Mouse (Mus musculus): ENCODE measurements around the gene Acer3.

The Acer3 gene

DNA sequence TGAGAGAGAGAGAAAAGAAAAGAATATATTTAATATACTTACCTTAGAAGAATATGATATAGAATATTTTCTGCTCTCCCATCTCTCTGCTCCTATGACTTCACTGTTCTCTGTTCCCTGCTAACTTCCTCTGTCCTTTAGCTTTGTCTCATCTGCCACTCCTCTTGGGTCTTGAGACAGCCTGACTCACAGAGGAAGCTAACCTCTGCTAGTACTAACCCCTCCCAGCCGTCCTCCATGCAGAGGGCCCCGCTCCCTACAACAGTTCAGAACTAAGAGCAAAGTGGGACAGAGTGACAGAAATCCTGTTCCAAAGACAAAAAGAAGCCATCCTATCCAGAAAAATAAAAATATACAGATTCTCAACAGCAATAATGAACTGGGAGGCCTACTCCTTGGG, at the start of gene Acer3:
Gene Acer3 (minus strand): TSS at position 126 of the 400 bp plus-strand sequence.
- DNase-seq (ENCODE audit: extremely low spot score, low read depth, low spot score): no peak

DNA sequence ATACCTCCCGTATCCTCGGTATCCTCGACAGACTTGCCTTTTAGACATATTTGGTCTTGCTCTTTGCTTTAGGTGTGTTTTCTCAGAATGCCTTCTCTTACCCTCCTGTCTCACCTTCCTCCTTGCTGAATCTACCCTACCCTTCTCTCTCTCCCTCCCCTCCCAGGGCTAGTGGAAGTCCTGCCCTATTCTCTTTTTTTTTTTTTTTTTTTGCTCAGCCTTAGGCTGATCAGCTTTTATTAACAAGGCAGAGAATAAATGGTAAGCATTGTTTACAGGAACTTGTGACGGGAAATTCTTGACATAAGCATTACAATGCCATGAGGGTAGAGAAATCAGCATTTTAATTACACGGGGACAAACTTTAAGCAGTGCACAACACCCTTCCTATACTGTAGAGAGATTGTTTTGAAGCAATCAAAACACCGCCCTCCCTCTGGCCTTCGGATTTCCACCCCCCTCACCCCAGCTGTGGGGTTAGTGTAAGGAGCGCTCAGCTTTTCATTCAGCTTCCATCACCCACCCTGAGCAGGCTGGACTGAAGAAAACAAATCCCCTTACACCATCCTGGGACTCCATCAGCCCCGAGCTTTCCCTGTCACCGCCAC, 48.9 kb upstream of the Acer3 start:
- DNase-seq (ENCODE audit: extremely low spot score, low read depth, low spot score): no peak

DNA sequence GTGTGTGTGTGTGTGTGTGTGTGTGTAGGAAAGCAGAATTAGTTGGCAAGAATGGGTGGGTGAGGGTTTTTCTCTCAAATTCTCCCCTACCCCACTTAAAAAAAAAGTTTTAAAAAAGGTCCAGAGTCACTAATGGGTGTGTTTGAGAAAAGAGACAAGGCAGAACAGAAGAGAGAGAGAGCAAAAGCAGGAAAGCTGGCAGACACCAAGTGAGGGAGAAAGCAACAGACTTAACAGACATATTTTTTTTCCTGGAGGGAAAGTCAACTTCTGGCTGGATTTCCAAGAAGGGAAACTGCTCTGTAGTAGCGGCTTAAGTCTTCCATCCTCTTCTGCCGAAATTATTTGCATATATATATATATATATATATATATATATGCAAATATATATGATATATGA, 40.7 kb upstream of the Acer3 start:
- DNase-seq (ENCODE audit: extremely low spot score, low read depth, low spot score): no peak

DNA sequence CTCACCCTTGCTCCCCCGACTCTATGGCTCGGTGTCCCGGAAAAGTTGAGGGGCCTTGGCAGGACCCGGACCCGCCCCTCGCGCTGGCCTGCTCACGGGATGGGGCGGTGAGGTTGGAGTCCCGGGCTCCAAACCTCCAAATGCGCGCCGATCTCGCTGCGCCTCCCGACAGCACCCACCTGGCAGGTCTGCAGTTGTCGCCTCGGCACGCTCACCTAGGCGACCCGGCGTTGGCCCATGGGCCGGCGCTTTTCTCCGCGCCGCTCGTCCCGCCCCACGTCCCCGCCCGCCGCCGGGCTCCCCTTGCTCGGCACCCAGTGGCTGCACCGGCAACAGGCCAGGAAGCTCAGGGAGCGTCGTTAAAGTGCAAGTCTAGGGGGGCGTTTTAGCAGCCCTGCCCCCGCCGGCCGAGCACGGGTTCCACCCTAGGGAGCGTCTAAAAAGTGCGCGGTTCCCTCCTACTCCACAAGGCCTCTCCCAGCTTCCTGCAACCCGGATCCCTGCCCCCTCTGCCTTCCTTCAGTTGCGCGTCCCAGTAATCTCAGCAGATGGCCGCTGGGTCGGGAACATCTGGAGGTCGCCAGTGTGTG, 40.1 kb upstream of the Acer3 start, which contains the start of gene Tsku:
Gene Tsku (minus strand): TSS at position 266 of the 590 bp plus-strand sequence.
- DNase-seq (ENCODE audit: extremely low spot score, low read depth, low spot score): peak; percentile 92

DNA sequence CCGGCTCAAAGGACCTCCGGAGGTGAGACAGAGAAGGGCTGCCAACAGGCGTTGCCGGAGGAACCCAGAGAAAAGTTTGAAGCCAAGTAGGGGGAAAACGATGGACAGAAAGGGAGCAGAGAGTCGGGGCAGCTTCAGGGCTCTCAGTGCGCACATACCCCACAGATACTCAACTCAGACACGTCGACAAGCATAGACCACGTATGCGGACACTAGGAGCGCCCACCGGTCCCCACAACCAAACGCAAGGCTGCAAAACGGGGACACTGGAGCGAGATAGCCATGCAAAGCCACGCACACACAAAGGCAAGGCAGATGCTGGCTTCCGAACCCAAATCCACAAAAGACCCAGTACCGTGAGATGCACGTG, 39.6 kb upstream of the Acer3 start:
- DNase-seq (ENCODE audit: extremely low spot score, low read depth, low spot score): no peak

DNA sequence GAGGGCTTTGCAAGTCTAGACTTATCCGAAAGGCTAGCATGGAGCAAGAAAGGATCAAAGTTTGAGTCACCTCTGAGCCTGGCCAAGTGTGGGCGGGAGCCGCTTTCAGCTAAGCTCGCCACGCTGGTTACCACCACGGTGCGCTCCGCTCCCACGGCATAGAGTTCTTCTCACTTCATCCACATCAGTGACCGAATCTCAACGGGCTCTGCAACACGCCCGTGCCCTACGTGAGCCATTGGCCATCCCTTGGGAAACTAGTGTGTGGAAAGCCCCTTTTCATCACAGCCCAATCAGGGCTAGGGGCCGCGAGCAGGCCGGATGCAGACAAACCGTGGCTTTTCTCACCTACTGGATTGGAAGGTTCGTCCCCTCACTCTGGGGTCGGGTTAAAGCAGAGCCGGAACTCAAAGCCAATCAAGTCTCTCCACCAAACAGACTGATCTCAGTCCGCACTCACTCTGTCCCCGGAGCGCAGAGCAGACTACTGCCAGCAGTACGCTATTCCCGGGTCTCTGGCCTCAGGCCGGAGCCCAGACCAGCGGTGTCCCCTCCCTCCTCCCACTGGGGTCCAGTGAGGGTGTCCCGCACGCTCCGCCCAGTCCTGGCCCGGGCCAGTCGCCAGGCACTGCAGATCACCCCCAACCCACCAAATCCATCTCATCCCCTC, 39.1 kb upstream of the Acer3 start:
- DNase-seq (ENCODE audit: extremely low spot score, low read depth, low spot score): no peak

DNA sequence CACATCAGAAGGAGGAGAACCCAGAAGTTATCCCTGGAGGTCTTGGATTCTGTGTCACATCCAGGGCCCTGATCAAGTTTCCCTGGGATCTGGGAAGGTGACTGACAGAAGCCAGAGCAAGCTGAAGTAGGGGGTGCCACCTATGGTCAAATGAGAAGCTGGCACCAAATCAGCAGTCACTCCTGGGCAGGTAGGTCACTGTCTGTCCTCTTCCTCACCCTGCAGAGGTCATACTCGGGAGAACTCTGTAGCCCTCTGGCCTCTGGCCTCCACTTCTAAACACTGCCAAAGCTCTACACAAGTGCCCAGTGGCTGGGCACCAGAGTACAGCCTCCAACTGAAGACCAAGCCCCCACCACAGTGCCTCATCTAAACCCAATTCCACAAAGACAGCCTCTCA, 37.0 kb upstream of the Acer3 start:
- no peak for DNase-seq (ENCODE audit: extremely low spot score, low read depth, low spot score)

DNA sequence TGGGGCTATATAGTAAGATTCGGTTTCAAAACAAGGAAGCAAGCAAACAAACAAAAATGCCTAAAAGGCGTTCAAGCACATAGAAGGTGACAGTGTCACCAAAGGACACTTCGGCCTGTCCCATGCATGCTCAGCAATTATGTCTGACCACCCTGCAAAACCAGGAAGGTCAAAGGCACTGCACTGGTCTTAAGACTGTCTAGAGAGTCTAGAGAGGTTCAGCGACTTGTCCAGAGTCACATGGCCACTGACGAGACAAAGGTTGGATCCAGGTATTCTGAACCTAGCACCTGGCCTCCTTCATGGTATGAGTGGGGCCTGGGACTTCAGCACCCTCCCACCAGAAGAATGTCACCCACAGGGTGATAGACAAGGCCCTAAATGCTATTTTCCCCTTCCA, 36.3 kb upstream of the Acer3 start:
- no peak for DNase-seq (ENCODE audit: extremely low spot score, low read depth, low spot score)

DNA sequence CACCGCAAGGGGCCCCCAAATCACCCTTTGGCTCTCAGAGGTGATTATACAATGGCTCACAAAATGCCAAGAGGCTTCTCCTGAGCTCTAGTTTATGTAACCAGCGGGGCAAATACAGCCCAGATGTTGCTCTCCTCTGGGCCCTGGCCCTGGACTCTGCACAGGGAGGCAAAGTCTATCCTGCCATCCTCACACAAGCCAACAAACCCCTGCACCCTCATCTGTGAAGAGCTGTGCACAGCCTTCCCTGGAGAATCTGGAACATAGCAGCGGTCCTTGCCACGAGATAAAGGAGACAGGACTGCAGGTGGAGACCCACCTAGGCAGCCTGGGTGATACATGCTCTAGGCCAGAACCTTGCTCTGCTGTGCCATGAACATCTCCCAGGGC, 33.9 kb upstream of the Acer3 start:
- no peak for DNase-seq (ENCODE audit: extremely low spot score, low read depth, low spot score)

DNA sequence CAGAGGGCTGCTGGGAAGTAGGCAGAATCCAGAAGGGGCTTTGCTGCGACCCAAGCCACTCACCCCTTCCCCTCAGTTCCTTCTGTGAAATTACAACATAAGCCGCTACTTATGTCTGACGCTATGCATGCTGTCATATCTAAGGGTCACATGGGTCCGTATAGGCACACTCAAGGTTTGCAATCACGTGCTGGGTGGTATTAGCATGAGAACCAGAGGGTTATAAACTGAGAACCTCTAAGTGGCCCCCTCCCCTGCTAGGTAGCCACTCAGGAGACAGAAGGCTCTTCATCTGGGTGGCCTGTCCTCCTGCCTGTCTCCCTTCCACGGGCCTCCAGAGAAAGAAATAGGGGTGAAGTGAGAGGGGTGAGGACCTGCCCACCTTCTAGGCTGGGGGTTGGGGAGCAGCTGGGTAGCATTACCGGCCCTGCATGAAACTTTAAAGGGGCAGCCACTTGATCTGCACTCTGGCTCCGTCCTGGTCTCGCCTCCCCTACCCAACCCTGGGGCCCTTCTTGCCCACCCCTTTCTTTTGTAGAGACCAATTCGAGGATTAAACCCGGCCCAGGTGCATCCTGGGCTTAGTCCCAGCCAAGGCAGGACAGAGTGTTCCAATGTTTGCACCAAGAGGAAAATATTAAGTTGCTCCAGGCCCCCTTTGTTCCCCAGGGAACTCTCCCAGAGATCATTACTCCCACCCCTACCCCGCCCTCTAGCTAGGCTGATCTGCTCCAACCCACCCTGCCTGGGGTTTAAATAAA, 33.3 kb upstream of the Acer3 start:
- no peak for DNase-seq (ENCODE audit: extremely low spot score, low read depth, low spot score)

DNA sequence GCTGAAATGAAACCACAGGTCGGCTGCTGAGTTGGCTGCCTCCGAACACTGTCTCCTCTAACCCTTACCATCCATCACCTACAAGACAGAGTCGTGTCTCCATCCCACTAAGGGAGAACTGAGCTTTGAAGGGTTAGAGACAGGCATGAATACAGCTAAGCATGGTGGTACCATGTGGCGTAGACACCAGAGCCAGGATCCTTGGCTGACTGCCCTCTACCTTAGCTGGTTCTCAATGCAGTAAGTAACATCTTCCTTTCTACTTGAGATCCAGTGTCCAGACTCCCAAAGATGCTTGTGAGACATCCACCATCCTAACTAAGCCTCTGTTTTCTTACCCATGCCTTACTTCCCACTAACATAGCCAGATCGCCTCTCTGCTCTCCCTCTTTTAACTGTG, 32.6 kb upstream of the Acer3 start:
- DNase-seq (ENCODE audit: extremely low spot score, low read depth, low spot score): no peak

DNA sequence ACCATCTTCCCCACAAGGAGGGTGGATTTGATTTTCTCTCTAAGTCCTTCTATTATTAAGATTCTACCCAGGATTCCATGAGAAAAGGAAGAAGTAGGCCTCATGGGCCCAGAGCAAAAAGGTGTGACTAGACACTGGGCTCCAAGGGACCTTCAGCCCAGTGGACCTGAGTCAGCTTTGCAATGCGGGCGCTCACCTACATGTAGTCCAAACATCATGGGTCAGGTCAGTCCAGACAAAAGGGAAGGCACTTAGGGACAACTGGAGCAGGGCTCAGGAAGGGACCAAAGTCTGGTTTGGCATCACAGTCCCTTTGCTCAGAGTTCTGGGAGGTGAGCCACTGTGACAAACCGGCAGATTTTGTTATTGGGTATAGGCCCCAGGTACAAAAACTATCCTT, 30.5 kb upstream of the Acer3 start:
- no peak for DNase-seq (ENCODE audit: extremely low spot score, low read depth, low spot score)

DNA sequence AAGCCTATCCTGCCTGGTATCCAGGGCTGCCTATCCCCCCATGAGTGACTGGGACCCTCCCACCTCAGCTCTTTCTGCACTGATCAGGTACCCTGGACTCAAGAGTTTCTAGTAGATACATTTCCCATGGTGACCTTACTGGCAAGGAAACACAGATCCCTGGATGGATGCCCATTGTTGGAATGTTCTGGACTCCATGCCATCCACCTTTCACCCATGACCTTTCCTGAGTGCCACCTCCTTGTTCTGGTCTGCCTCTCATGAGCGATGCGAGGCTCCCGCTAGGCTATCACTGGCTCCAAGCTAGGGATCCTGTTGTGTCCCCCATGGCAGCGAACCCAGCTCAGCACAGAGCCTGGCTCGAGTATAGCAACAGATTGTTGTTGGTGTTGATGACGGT, 28.8 kb upstream of the Acer3 start:
- DNase-seq (ENCODE audit: extremely low spot score, low read depth, low spot score): no peak

DNA sequence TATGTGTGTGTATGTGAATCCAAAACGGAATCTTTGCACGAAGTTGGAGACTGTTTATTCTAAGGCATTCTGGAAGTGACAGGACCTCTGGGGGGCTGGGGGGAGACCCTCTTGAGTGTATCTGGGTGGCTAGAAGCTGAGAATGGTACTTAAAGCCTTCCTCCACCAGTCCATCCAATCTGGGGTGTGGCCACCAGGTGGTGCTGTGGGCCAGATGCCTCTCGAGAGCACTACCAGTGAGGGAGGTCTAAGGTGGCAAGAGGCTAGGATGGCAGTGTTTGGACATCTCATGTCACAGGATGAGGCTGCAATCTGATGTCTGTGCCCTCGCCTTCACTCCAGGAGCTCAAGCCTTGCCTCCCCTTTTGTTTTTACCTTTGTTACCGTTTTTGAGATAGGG, 28.1 kb upstream of the Acer3 start:
- no peak for DNase-seq (ENCODE audit: extremely low spot score, low read depth, low spot score)

DNA sequence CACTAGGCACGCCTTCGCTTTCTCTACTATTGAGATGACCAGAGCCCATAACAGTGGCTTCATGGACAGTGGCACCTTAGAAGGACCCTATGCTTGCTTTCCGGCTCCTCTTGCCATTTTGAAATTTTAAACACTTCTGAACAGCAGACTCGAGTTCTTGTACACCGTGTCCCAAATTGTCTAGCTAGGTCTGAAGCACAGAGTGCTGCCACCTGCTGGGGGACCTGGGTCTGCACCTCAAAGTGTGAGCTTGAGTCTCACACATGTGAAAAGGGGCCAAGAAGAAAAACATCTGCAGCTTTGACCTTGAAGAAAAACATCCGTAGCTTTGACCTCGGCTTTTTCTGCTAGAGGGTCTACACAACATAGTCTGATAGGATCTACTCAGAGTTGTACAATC, 27.0 kb upstream of the Acer3 start:
- DNase-seq (ENCODE audit: extremely low spot score, low read depth, low spot score): no peak

DNA sequence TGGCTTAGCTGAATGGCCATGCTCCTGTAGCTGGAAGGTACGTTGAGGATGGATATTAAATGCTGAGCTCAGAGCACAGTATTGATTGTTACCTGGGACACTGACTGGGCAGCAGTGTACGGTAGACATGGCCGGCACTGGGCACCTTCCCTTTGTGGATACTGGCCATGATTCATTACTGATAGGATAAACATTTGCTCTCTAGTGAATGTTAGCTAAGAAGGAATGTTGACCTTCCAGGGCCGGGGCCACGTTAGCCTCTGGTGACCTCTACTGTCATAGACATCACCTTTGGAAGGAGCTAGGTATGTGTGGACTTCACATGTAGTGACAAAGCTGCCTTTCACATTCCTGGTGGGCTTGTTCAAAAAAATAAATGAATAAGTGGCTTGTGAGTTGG, 26.5 kb upstream of the Acer3 start:
- DNase-seq (ENCODE audit: extremely low spot score, low read depth, low spot score): no peak

DNA sequence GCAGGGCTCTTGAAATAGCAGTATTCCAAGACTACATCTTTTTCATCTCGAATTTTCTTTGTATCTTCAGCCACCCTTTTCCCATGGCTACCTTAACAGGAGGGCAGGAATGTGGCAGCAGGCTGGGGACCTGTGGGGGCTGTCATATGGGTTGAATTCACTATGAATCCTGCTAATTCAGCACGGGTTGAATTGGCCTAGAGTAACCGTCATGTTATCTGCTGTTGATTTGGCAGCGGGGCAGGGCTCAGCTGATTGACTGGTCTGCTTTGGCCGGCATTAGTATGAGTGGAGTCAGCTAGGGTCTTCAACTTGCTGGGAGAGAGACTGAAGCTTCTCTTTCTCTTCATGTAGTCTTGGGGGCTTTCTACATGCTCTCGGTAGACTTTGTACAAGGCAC, 24.0 kb upstream of the Acer3 start:
- DNase-seq (ENCODE audit: extremely low spot score, low read depth, low spot score): no peak

DNA sequence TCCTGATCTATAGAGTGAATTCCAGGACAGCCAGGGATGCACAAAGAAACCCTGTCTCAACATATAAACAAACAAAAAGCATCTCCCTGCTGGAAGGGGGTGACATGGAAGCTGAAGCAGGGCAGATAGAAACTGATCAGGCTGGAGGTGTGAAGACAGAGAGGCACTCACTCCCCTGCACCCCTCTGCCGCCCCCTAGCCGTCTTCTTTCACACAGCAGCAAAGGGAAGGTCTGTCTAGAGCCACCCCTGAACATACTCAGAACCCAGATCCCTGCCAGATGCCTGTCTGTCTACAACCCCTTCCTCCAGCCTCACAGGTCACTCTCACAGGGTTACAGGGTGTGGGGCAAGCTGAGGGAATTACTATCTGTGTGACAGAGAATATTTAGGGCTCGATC, 23.4 kb upstream of the Acer3 start:
- no peak for DNase-seq (ENCODE audit: extremely low spot score, low read depth, low spot score)

DNA sequence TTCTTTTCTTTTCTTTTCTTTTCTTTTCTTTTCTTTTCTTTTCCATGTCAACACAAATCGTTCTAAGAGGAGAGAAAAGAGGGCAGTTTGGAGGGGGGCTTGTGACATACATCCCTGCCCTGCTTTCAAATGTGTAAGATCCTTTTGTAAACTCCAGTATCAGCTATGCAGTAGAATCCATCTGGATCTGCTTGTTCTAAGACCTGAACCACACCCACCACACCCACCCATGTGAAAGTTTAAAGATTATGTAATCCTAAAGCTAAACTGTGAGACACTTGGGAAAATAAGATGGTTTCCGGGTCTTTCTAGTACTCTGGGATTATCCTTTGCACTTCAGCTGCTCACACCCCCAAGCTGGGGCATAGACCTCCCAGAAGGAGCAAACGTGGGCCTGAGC, 21.2 kb upstream of the Acer3 start:
- DNase-seq (ENCODE audit: extremely low spot score, low read depth, low spot score): no peak

DNA sequence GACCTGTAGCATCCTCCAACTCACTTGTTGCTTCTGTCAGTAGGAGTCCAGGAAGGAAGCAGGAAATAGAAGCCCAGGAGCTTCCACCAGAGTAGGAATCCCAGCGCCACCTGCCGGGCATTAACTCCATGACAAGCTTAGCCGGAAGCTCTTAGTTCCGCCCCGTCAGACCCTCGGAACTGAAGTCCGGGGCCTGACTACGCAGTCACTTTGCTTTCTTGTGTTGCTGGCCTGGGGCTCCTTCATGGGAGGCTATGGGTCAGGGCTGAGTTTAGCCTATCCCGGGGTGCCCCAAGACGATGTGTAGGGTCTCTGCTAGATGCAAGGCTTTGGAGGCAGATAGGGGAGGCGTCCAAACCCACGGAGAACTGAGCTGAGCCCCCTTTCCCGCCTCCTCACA, 20.5 kb upstream of the Acer3 start:
- DNase-seq (ENCODE audit: extremely low spot score, low read depth, low spot score): no peak

DNA sequence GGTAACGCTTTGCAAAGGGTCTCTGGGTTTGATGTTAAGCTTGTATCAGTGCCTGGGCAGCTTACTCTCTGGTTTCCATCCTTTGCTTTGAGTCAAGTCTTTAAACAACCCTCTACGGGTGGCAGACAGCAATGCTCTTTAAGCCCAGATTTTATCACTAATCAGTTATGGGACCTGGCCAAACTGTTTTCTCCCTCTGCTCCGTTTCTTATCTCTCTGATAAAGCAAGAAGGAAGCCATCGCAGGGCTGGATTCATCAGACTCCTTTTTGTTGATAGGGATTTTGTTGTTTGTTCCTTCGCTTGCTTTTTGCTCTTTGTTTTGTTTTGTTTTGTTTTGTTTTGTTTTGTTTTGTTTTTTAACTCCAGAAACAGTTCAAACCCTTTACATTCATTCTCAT, 19.3 kb upstream of the Acer3 start:
- DNase-seq (ENCODE audit: extremely low spot score, low read depth, low spot score): no peak

DNA sequence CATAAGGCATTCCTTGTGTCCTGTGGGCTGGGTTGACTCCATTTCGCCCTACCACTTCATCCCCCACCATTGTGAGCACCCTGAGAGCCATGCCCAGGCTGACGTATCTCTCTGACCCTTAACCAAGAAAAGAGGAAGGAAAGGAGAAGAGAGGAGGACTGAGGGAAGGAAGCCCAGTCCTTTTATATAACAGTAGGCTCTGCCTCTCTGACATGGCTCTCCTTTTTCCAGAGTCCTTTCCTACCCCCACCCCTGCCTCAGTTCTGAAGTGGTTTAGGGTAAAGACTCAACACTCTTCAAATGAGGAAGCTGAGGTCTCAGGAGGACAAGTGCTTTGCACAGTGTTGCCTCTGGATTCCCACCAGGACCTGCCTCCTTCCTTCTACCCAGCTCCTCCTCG, 13.0 kb upstream of the Acer3 start:
- no peak for DNase-seq (ENCODE audit: extremely low spot score, low read depth, low spot score)
